Mouse (Mus musculus) limb, embryonic 14.5 days (tissue): ENCODE data around the gene Cish. TPM values are rescaled to one million over a fixed set of nuclear protein-coding genes. Genes with fewer than 3 reads are reported as not detected.

ENCODE experiments used
- ATAC-seq: fragments of 200-750 bp; cut with Nextera tagmentation; 2 replicates; pipeline ENCODE4 v1.8.0; 2017; ENCODE audit warnings: low read depth, moderate number of reproducible peaks, moderate TSS enrichment; ENCODE audit not compliant: low FRiP score
- DNase-seq: peaks from one replicate; pipeline ENCODE4 v3.0.0-alpha.2; 2015; ENCODE audit warnings: low spot score
- H3K27ac ChIP-seq: fragments of 300-500 bp; sonication (generic); replicated peaks from 2 replicates; pipeline ENCODE4 v1.5.1; 2014; ENCODE audit warnings: low read depth, mild to moderate bottlenecking, low read length, moderate library complexity, mixed read lengths
- H3K27me3 ChIP-seq: fragments of 300-500 bp; sonication (generic); 2 replicates; pipeline ENCODE4 v1.6.1; 2014; ENCODE audit warnings: low read length, mixed read lengths; ENCODE audit not compliant: control insufficient read depth, insufficient read depth
- H3K36me3 ChIP-seq: fragments of 300-500 bp; sonication (generic); 2 replicates; pipeline ENCODE4 v1.6.1; 2014; ENCODE audit warnings: mild to moderate bottlenecking, low read length, moderate library complexity, mixed read lengths; ENCODE audit not compliant: control insufficient read depth, insufficient read depth
- H3K4me1 ChIP-seq: fragments of 300-500 bp; sonication (generic); 2 replicates; pipeline ENCODE4 v1.6.1; 2014; ENCODE audit warnings: antibody characterized with exemption, low read length, mixed read lengths; ENCODE audit not compliant: control insufficient read depth, insufficient read depth
- H3K4me2 ChIP-seq: fragments of 300-500 bp; sonication (generic); replicated peaks from 2 replicates; pipeline ENCODE4 v1.6.1; 2014; ENCODE audit warnings: low read depth, mild to moderate bottlenecking, low read length, moderate library complexity; ENCODE audit not compliant: severe bottlenecking
- H3K4me3 ChIP-seq: fragments of 300-500 bp; sonication (generic); replicated peaks from 2 replicates; pipeline ENCODE4 v1.5.1; 2014; ENCODE audit warnings: low read length
- H3K9ac ChIP-seq: fragments of 300-500 bp; sonication (generic); 2 replicates; pipeline ENCODE4 v1.6.1; 2014; ENCODE audit warnings: mild to moderate bottlenecking, low read depth, low read length, moderate library complexity; ENCODE audit not compliant: severe bottlenecking
- H3K9me3 ChIP-seq: fragments of 300-500 bp; sonication (generic); 2 replicates; pipeline ENCODE4 v1.6.1; 2016; ENCODE audit warnings: low read length; ENCODE audit not compliant: control insufficient read depth
- POLR2A ChIP-seq: fragments of 200-500 bp; IDR thresholded peaks from 2 replicates; pipeline ENCODE4 v1.8.0; 2012; ENCODE audit warnings: inconsistent platforms, mild to moderate bottlenecking, moderate library complexity, borderline replicate concordance; ENCODE audit not compliant: insufficient read depth, insufficient read length; ENCODE audit errors: extremely low read depth
- WGBS: fragments of 180-500 bp; shearing (Covaris S2); extraction: QIAGEN DNeasy Blood & Tissue Kit; methylation state at CpG from one replicate; pipeline ENCODE4 v1.1.7; 2014; 5-methylcytosine and 5-hydroxymethylcytosine counted together
- polyA plus RNA-seq, 2 experiments: library from polyadenylated mRNA; depleted of rRNA in 1 of 2; stranded (reverse) in 1 of 2; unstranded in 1 of 2; fragments of >200 nt; fragmentation: Nextera tagmentation in 1 of 2; extraction: Ambion mirVana in 1 of 2; gene quantifications; 2 replicates each; pipeline versions ENCODE4 v1.2.1 to v1.2.3; 2012 to 2014

The Cish gene
- polyA plus RNA-seq, 2 experiments, result 5.6 to 8.4 TPM

GRCm38 (mm10) chr9:107299783-107300182 is 4.0 kb downstream of the Cish start:
- Histone ChIP-seq H3K36me3 (peaks cover 22% of the 10 kb centered on the region), H3K4me3 (no peak overlapping the region), H3K27ac (no peak overlapping the region), H3K9me3 (no peaks in the 10 kb centered on the region), H3K9ac (no peak overlapping the region), H3K27me3 (no peaks in the 10 kb centered on the region), H3K4me1 (peaks cover 12% of the 10 kb centered on the region), H3K4me2 (no peak overlapping the region)
- ATAC-seq (no peak), DNase-seq (no peak)
- no peak for TF ChIP-seq POLR2A
- WGBS, result 82% methylated on average over 7 of the region's 7 CpGs

GRCm38 (mm10) chr9:107300224-107300973 is 4.6 kb downstream of the Cish start:
- no peak for TF ChIP-seq POLR2A

GRCm38 (mm10) chr9:107301554-107302331 is 5.9 kb downstream of the Cish start:
- no peak for DNase-seq
- Histone ChIP-seq H3K36me3 (peaks cover 22% of the 10 kb centered on the region), H3K27ac (no peak overlapping the region), H3K9ac (no peak overlapping the region), H3K4me3 (no peak overlapping the region), H3K9me3 (no peaks in the 10 kb centered on the region), H3K27me3 (no peaks in the 10 kb centered on the region), H3K4me2 (no peak overlapping the region), H3K4me1 (peaks cover 12% of the 10 kb centered on the region)
- TF ChIP-seq POLR2A, result no peak
- ATAC-seq, result no peak
- 81% methylated on average over 17 of the region's 17 CpGs for WGBS

More at GRCm38 (mm10) chr9:107300224-107300973, 4.6 kb downstream of the Cish start:
- Histone ChIP-seq H3K27ac (no peak overlapping the region), H3K9me3 (no peaks in the 10 kb centered on the region), H3K4me1 (peaks cover 12% of the 10 kb centered on the region), H3K4me3 (no peak overlapping the region), H3K27me3 (no peaks in the 10 kb centered on the region), H3K9ac (no peak overlapping the region), H3K4me2 (no peak overlapping the region), H3K36me3 (peaks cover 22% of the 10 kb centered on the region)
- no peak for DNase-seq
- ATAC-seq, result no peak
- WGBS, result 91% methylated on average over 30 of the region's 30 CpGs

GRCm38 (mm10) chr9:107302592-107302991 is 6.8 kb downstream of the Cish start:
- no peak for TF ChIP-seq POLR2A
- ATAC-seq, result no peak
- H3K9me3 ChIP-seq, result no peaks in the 10 kb centered on the region
- H3K4me3 ChIP-seq, result no peak overlapping the region
- no peak overlapping the region for H3K4me2 ChIP-seq
- H3K27ac ChIP-seq, result no peak overlapping the region
- no peak for DNase-seq
- H3K36me3 ChIP-seq, result peaks cover 22% of the 10 kb centered on the region
- 67% methylated on average over 7 of the region's 7 CpGs for WGBS
- no peaks in the 10 kb centered on the region for H3K27me3 ChIP-seq
- H3K9ac ChIP-seq, result no peak overlapping the region
- H3K4me1 ChIP-seq, result peaks cover 8% of the 10 kb centered on the region

- DNase-seq (no peak), ATAC-seq (no peak)
- Histone ChIP-seq H3K4me3 (no peak overlapping the region), H3K9me3 (no peaks in the 10 kb centered on the region), H3K36me3 (peaks cover 22% of the 10 kb centered on the region), H3K4me1 (peaks cover 2% of the 10 kb centered on the region; the same call in 1 of the 2 replicates), H3K4me2 (no peak overlapping the region), H3K27ac (no peak overlapping the region), H3K9ac (no peak overlapping the region), H3K27me3 (no peaks in the 10 kb centered on the region)
- whole genome bisulfite sequencing, result 79% methylated on average over 9 of the region's 9 CpGs
- no peak for TF ChIP-seq POLR2A
These were observed 7.4 kb downstream of the Cish start for GRCm38 (mm10) chr9:107303121-107303820.
